In genomic region chr4:59546285-59547071, GRCm38 (mm10) we compare ENCODE assay signal across 10 mouse cellular contexts. TPM values are rescaled to one million over a fixed set of nuclear protein-coding genes. Genes with fewer than 3 reads are reported as not detected.
DNase-seq lines count a peak whose midpoint lies in the region; ATAC-seq lines count a peak whose summit lies in the region.
"Had no signal": no experiment of that assay in that cellular context is flagged by ENCODE, and none has a peak within 500 bp of the region (broad histone marks: within the 10 kb centered on the region; RNA-seq: fewer than 3 reads in every experiment).

No protein-coding gene starts in this region.

- H3K9ac ChIP-seq in heart, embryonic 14.5 days (ENCODE audit: low read length), result no peak overlapping the region; the same call in 1 of the 2 replicates
- H3K9ac ChIP-seq in midbrain, embryonic 13.5 days (replicated peaks), result no peak overlapping the region
- H3K9ac ChIP-seq in stomach, embryonic 16.5 days (ENCODE audit: low read length), result 0 out of 2 replicates have a peak overlapping the region, but pooled peaks have one; percentile 28

- DNase-seq in heart, adult 9 months (ENCODE audit: low spot score in 2 of 2), result no peak
- no peak for DNase-seq in midbrain, embryonic 10.5 days (ENCODE audit: low spot score)
- peak; percentile 77 for DNase-seq in large intestine, adult 2 months (ENCODE audit: low read depth, low spot score)
- no peak for DNase-seq in adrenal gland, postnatal 25 days
- no peak for DNase-seq in right cerebral cortex, adult 18-20 months
- DNase-seq: cerebellum, adult 9-11 months had no signal

- peak overlapping the region; percentile 93 for H3K4me2 ChIP-seq in heart, embryonic 14.5 days (ENCODE audit: low read length)
- 0 out of 2 replicates have a peak overlapping the region, but pooled peaks have one; percentile 11 for H3K4me2 ChIP-seq in midbrain, embryonic 13.5 days (replicated peaks)
- H3K4me2 ChIP-seq in stomach, embryonic 16.5 days (ENCODE audit: low read depth, low read length), result peak overlapping the region; percentile 81

- WGBS in heart, embryonic 14.5 days, result 51% methylated on average over 7 of the region's 7 CpGs
- WGBS in midbrain, embryonic 13.5 days, result 73% methylated on average over 7 of the region's 7 CpGs
- WGBS in midbrain, embryonic 10.5 days, result 82% methylated on average over 7 of the region's 7 CpGs
- WGBS in large intestine, adult 2 months, result 13% methylated on average over 7 of the region's 7 CpGs
- WGBS in stomach, embryonic 16.5 days, result 44% methylated on average over 7 of the region's 7 CpGs

- no peaks in the 10 kb centered on the region for H3K9me3 ChIP-seq in heart, embryonic 14.5 days (ENCODE audit: control insufficient read depth, low read length)
- no peaks in the 10 kb centered on the region for H3K9me3 ChIP-seq in midbrain, embryonic 13.5 days
- H3K9me3 ChIP-seq in midbrain, embryonic 10.5 days (replicated peaks), result no peaks in the 10 kb centered on the region
- no peaks in the 10 kb centered on the region for H3K9me3 ChIP-seq in stomach, embryonic 16.5 days (replicated peaks; ENCODE audit: control insufficient read depth, low read length)

- peaks cover 0 to 25% of the 10 kb centered on the region in 2 experiments; a peak in 2 of 4 replicates for H3K4me1 ChIP-seq in heart, embryonic 14.5 days (ENCODE audit: control insufficient read depth in 2 of 2, insufficient read depth in 2 of 2, low read length in 2 of 2)
- peaks cover 17% of the 10 kb centered on the region for H3K4me1 ChIP-seq in midbrain, embryonic 13.5 days (replicated peaks)
- peaks cover 20% of the 10 kb centered on the region for H3K4me1 ChIP-seq in midbrain, embryonic 10.5 days
- H3K4me1 ChIP-seq in stomach, embryonic 16.5 days (ENCODE audit: control insufficient read depth, insufficient read depth, low read length), result peaks cover 16% of the 10 kb centered on the region

- no peaks in the 10 kb centered on the region for H3K27me3 ChIP-seq in heart, embryonic 14.5 days (ENCODE audit: control insufficient read depth, insufficient read depth, low read length)
- H3K27me3 ChIP-seq in midbrain, embryonic 13.5 days, result peaks cover 9% of the 10 kb centered on the region; the same call in 1 of the 2 replicates
- H3K27me3 ChIP-seq in midbrain, embryonic 10.5 days (ENCODE audit: low read depth, poor library complexity, severe bottlenecking), result peaks cover 34% of the 10 kb centered on the region
- H3K27me3 ChIP-seq in stomach, embryonic 16.5 days (ENCODE audit: control insufficient read depth, insufficient read depth, low read length), result no peaks in the 10 kb centered on the region

- H3K36me3 ChIP-seq in heart, embryonic 14.5 days (ENCODE audit: control insufficient read depth, insufficient read depth, low read length), result no peaks in the 10 kb centered on the region
- no peaks in the 10 kb centered on the region for H3K36me3 ChIP-seq in midbrain, embryonic 13.5 days
- H3K36me3 ChIP-seq in midbrain, embryonic 10.5 days, result no peaks in the 10 kb centered on the region
- no peaks in the 10 kb centered on the region for H3K36me3 ChIP-seq in stomach, embryonic 16.5 days (ENCODE audit: control insufficient read depth, insufficient read depth, low read length)

- H3K4me3 ChIP-seq in heart, embryonic 14.5 days (ENCODE audit: control insufficient read depth in 1 of 2, insufficient read depth in 1 of 2, low read depth in 1 of 2, low read length in 2 of 2), result peak overlapping the region in 1 of 2 experiments; percentile 95; a peak in 1 of 4 replicates
- no peak overlapping the region for H3K4me3 ChIP-seq in midbrain, embryonic 13.5 days (replicated peaks)
- no peak overlapping the region for H3K4me3 ChIP-seq in midbrain, embryonic 10.5 days
- H3K4me3 ChIP-seq in stomach, embryonic 16.5 days (replicated peaks; ENCODE audit: low read length), result peak overlapping the region; percentile 16; the same call in 1 of the 2 replicates

- no peak for ATAC-seq in heart, embryonic 14.5 days (ENCODE audit: insufficient number of reproducible peaks, insufficient read depth, low FRiP score, low read depth)
- ATAC-seq in midbrain, embryonic 13.5 days, result no peak
- no peak for ATAC-seq in stomach, embryonic 16.5 days (ENCODE audit: insufficient read depth, low FRiP score)
- ATAC-seq: midbrain, embryonic 16.5 days had no signal

- no peak overlapping the region for H3K27ac ChIP-seq in heart, embryonic 14.5 days (replicated peaks in 1 of 2; ENCODE audit: control insufficient read depth in 1 of 2, insufficient read depth in 1 of 2, low read depth in 2 of 2, low read length in 2 of 2)
- H3K27ac ChIP-seq in midbrain, embryonic 13.5 days, result no peak overlapping the region
- no peak overlapping the region for H3K27ac ChIP-seq in midbrain, embryonic 10.5 days (replicated peaks)
- no peak overlapping the region for H3K27ac ChIP-seq in stomach, embryonic 16.5 days (ENCODE audit: low read length)

RNA-seq across cellular contexts. Expression of gene Ptbp3, which starts 2.7 kb away (rescaled TPM):
- polyA plus RNA-seq in heart, embryonic 14.5 days (2014; fragmentation: Nextera tagmentation; extraction: Ambion mirVana), result 37.7 and 38.1 TPM in 2 replicates
- polyA plus RNA-seq in midbrain, embryonic 13.5 days (2015; fragmentation: Nextera tagmentation; extraction: Ambion mirVana), result 18.5 and 20.3 TPM in 2 replicates
- polyA plus RNA-seq in midbrain, embryonic 10.5 days (2016; fragmentation: Nextera tagmentation; extraction: Ambion mirVana), result 19.7 and 22.5 TPM in 2 replicates
- polyA plus RNA-seq in large intestine, adult 2 months (2012; rRNA removed), result 30.5 and 84.6 TPM in 2 replicates
- polyA plus RNA-seq in stomach, embryonic 16.5 days (2015; fragmentation: Nextera tagmentation; extraction: Ambion mirVana), result 54.4 and 60.5 TPM in 2 replicates
- total RNA-seq in adrenal gland, postnatal 25 days (2021), result 119 and 128 TPM in 2 replicates

RNA-seq across cellular contexts. Expression of gene Hsdl2, which starts 34.9 kb away (rescaled TPM):
- 54.0 and 57.4 TPM in 2 replicates for polyA plus RNA-seq in heart, embryonic 14.5 days (2014; fragmentation: Nextera tagmentation; extraction: Ambion mirVana)
- 29.4 and 31.6 TPM in 2 replicates for polyA plus RNA-seq in midbrain, embryonic 13.5 days (2015; fragmentation: Nextera tagmentation; extraction: Ambion mirVana)
- 22.6 and 24.7 TPM in 2 replicates for polyA plus RNA-seq in midbrain, embryonic 10.5 days (2016; fragmentation: Nextera tagmentation; extraction: Ambion mirVana)
- polyA plus RNA-seq in large intestine, adult 2 months (2012; rRNA removed), result 6.2 and 8.7 TPM in 2 replicates
- 31.8 and 33.8 TPM in 2 replicates for polyA plus RNA-seq in stomach, embryonic 16.5 days (2015; fragmentation: Nextera tagmentation; extraction: Ambion mirVana)
- total RNA-seq in adrenal gland, postnatal 25 days (2021), result 65.0 and 77.2 TPM in 2 replicates

Comparison
In these comparisons a context has a peak if more than half of its experiments do, and no peak if none do; other contexts are left out.
1. H3K4me2 ChIP-seq: peak in every context shown above with its lines; median percentile 93 in heart, embryonic 14.5 days; 81 in stomach, embryonic 16.5 days; 11 in midbrain, embryonic 13.5 days.